Comparison of ENCODE assay signal across 9 mouse cellular contexts in the genomic region with DNA sequence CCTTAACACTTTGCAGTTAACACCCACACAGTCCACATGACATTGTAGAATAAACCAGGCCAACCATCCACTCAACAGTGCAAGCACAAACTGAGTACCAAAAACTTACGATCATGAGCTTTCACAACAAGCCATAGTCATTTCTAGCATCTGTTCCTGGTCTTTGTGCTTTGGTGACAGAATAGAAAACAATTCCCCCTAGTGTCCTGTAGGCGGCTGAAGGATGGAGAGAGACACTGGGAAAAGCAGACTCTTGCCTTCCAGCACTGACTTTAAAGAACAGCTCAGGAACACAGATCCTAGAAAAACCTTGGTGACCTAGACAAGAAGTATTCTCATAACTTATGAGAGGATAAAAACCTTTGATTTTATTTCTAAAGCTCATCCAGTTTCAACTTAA. TPM values are rescaled to one million over a fixed set of nuclear protein-coding genes. Genes with fewer than 3 reads are reported as not detected.
DNase-seq lines count a peak whose midpoint lies in the region; ATAC-seq and TF ChIP-seq lines count a peak whose summit lies in the region.
"Had no signal": no experiment of that assay in that cellular context is flagged by ENCODE, and none has a peak within 500 bp of the region (broad histone marks: within the 10 kb centered on the region; RNA-seq: fewer than 3 reads in every experiment).

No protein-coding gene starts in this region.

- H3K4me3 ChIP-seq in liver, adult 2 months (ENCODE audit: insufficient read depth, low read depth, low read length), result no peak overlapping the region
- H3K4me3 ChIP-seq in liver, embryonic 12.5 days, result no peak overlapping the region
- H3K4me3 ChIP-seq: embryonic facial prominence, embryonic 15.5 days had no signal

- H3K27ac ChIP-seq in liver, adult 2 months (replicated peaks; ENCODE audit: insufficient read depth, low read depth, low read length), result no peak overlapping the region
- H3K27ac ChIP-seq in liver, embryonic 12.5 days, result no peak overlapping the region
- H3K27ac ChIP-seq: embryonic facial prominence, embryonic 15.5 days had no signal

- H3K9ac ChIP-seq in liver, adult 2 months (ENCODE audit: low read depth, low read length), result no peak overlapping the region
- no peak overlapping the region for H3K9ac ChIP-seq in liver, embryonic 12.5 days
- H3K9ac ChIP-seq: embryonic facial prominence, embryonic 15.5 days had no signal

- no peaks in the 10 kb centered on the region; the same call in 1 of the 2 replicates for H3K4me1 ChIP-seq in liver, adult 2 months (ENCODE audit: control insufficient read depth, insufficient read depth, low read length)
- H3K4me1 ChIP-seq in liver, embryonic 12.5 days, result peaks cover 24% of the 10 kb centered on the region

- no peak overlapping the region for H3K4me2 ChIP-seq in liver, embryonic 12.5 days

- ATAC-seq in liver, embryonic 12.5 days, result no peak
- peak; percentile 20 for ATAC-seq in megakaryocyte progenitor cell, adult 5-6 weeks (replicated peaks; ENCODE audit: poor library complexity)

- no peaks in the 10 kb centered on the region for H3K36me3 ChIP-seq in liver, adult 2 months (ENCODE audit: control insufficient read depth, insufficient read depth, low read length)
- no peaks in the 10 kb centered on the region for H3K36me3 ChIP-seq in liver, embryonic 12.5 days
- H3K36me3 ChIP-seq: embryonic facial prominence, embryonic 15.5 days had no signal

- peak; percentile 24 for DNase-seq in adrenal gland, postnatal 14 days
- no peak for DNase-seq in adrenal gland, postnatal 10 days
- DNase-seq in liver, adult 2 months (ENCODE audit: extremely low read depth, low read depth, low spot score), result peak; percentile 23
- DNase-seq in forelimb bud, embryonic 11.5 days (ENCODE audit: low read depth, low spot score), result peak; percentile 40
- no peak for DNase-seq in yolk sac, embryonic 10.5 days (ENCODE audit: low spot score)
- DNase-seq in thymus, postnatal 4 days, result no peak

- WGBS in liver, adult 2 months, result 32% methylated on average over 2 of the region's 2 CpGs
- 26% methylated on average over 2 of the region's 2 CpGs for WGBS in liver, embryonic 12.5 days (ENCODE audit: insufficient replicate concordance)

- TF ChIP-seq CTCF in liver, adult 2 months (IDR thresholded peaks at IDR 0.05; ENCODE audit: low read depth, low read length), result no peak; the same call in 1 of the 2 replicates

- H3K79me2 ChIP-seq in liver, adult 2 months (ENCODE audit: control insufficient read depth, insufficient read depth, low read length), result no peaks in the 10 kb centered on the region

- no peak for TF ChIP-seq POLR2A in liver, adult 2 months (IDR thresholded peaks at IDR 0.05; ENCODE audit: extremely low read depth, insufficient read depth, low read length)

- H3K27me3 ChIP-seq in liver, adult 2 months (ENCODE audit: control insufficient read depth, insufficient read depth, low read length), result no peaks in the 10 kb centered on the region
- H3K27me3 ChIP-seq in liver, embryonic 12.5 days (replicated peaks), result peaks cover 45% of the 10 kb centered on the region
- H3K27me3 ChIP-seq: embryonic facial prominence, embryonic 15.5 days had no signal

- no peaks in the 10 kb centered on the region for H3K9me3 ChIP-seq in liver, embryonic 12.5 days (replicated peaks)
- H3K9me3 ChIP-seq: embryonic facial prominence, embryonic 15.5 days had no signal

RNA-seq across cellular contexts. Expression of gene Large1, which starts 3.0 kb away (rescaled TPM):
- total RNA-seq in adrenal gland, postnatal 14 days (2021), result 21.3 and 24.0 TPM in 2 replicates
- total RNA-seq in adrenal gland, postnatal 10 days (2021), result 10 to 100 TPM; 20.9 to 25.7 TPM
- 3.5 and 4.7 TPM in 2 replicates for total RNA-seq in liver, adult 2 months (2014; rRNA removed)
- 1.4 and 1.9 TPM in 2 replicates for polyA plus RNA-seq in liver, adult 2 months (2012; rRNA removed)
- polyA plus RNA-seq in liver, embryonic 12.5 days (2016; fragmentation: Nextera tagmentation; extraction: Ambion mirVana), result 2.1 and 2.5 TPM in 2 replicates
- 3.9 and 5.3 TPM in 2 replicates for total RNA-seq in megakaryocyte progenitor cell, adult 5-6 weeks (2015)
- total RNA-seq in megakaryocyte progenitor cell, adult 5-6 weeks (2017), result 1.4 and 1.9 TPM in 2 replicates

Comparison
In these comparisons a context has a peak if more than half of its experiments do, and no peak if none do; other contexts are left out.
1. DNase-seq: peak in adrenal gland, postnatal 14 days (single experiment), liver, adult 2 months (single experiment) and forelimb bud, embryonic 11.5 days (single experiment); none in adrenal gland, postnatal 10 days (single experiment), yolk sac, embryonic 10.5 days (single experiment) and thymus, postnatal 4 days (single experiment).